Mouse (Mus musculus): ENCODE data around the gene Tmem255b. TPM values are rescaled to one million over a fixed set of nuclear protein-coding genes. Genes with fewer than 3 reads are reported as not detected.

Gene Tmem255b
- polyA plus RNA-seq, 1 experiment from 2014 or later: 0.57 TPM

GRCm38 (mm10) chr8:13481089-13481554 lies 46.1 kb downstream of the Tmem255b start:
- H3K27ac ChIP-seq (ENCODE audit: low read length): peak overlapping the region; percentile 51; the same call in 1 of the 2 replicates
- peaks cover 14% of the 10 kb centered on the region; the same call in 1 of the 2 replicates for H3K36me3 ChIP-seq (ENCODE audit: insufficient read depth, low read length)
- no peaks in the 10 kb centered on the region for H3K27me3 ChIP-seq (replicated peaks; ENCODE audit: insufficient read depth, low read length)
- WGBS: 38% methylated on average over 7 of the region's 7 CpGs
- no peak overlapping the region for H3K9ac ChIP-seq (replicated peaks; ENCODE audit: low read depth)
- no peaks in the 10 kb centered on the region for H3K9me3 ChIP-seq (ENCODE audit: low read length)
- ATAC-seq (peak; percentile 62), DNase-seq (ENCODE audit: low spot score) (peak; percentile 54)
- H3K4me1 ChIP-seq (ENCODE audit: insufficient read depth, low read depth, low read length): peaks cover 8% of the 10 kb centered on the region; the same call in 1 of the 2 replicates
- TF ChIP-seq CTCF (IDR thresholded peaks at IDR 0.05): no peak
- no peak for TF ChIP-seq EP300 (IDR thresholded peaks at IDR 0.05)
- H3K4me2 ChIP-seq (replicated peaks; ENCODE audit: low read depth, low read length): no peak overlapping the region
- H3K4me3 ChIP-seq (ENCODE audit: low read depth, low read length): no peak overlapping the region

DNA sequence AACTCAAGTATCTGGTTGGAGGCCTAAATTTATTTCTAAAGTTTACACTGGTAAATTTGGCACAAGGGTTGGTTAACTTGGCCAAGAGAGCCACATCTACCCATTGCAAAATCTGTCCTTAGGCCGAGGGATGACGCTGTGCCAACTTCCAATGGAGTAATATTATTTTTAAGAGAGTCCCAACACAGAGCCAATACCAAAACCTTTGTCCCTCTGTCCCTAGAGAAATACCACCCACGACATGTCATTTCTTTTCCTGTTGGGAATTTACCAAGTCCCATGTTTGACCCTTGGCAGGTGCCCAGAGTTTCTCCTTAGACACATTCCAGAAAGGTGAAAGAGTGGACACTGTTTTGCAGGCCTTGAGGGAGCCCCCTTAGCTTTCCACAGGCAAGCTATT lies 46.6 kb downstream of the Tmem255b start:
- Histone ChIP-seq H3K9me3 (ENCODE audit: low read length) (no peaks in the 10 kb centered on the region), H3K4me2 (replicated peaks; ENCODE audit: low read depth, low read length) (no peak overlapping the region), H3K27ac (ENCODE audit: low read length) (peak overlapping the region; percentile 43; the same call in 1 of the 2 replicates), H3K9ac (replicated peaks; ENCODE audit: low read depth) (no peak overlapping the region), H3K36me3 (ENCODE audit: insufficient read depth, low read length) (peaks cover 11% of the 10 kb centered on the region; the same call in 1 of the 2 replicates), H3K4me3 (ENCODE audit: low read depth, low read length) (no peak overlapping the region), H3K27me3 (replicated peaks; ENCODE audit: insufficient read depth, low read length) (no peaks in the 10 kb centered on the region), H3K4me1 (ENCODE audit: insufficient read depth, low read depth, low read length) (peaks cover 8% of the 10 kb centered on the region; the same call in 1 of the 2 replicates)
- TF ChIP-seq EP300 (IDR thresholded peaks at IDR 0.05) (no peak), CTCF (IDR thresholded peaks at IDR 0.05) (no peak)
- DNase-seq (ENCODE audit: low spot score): peak; percentile 52
- peak; percentile 67 for ATAC-seq
- WGBS: 45% methylated on average over 3 of the region's 3 CpGs

- no peak for DNase-seq (ENCODE audit: low spot score)
- no peak overlapping the region for H3K9ac ChIP-seq (replicated peaks; ENCODE audit: low read depth)
- ATAC-seq: peak; percentile 18; the same call in 1 of the 2 replicates
- no peak overlapping the region for H3K4me3 ChIP-seq (ENCODE audit: low read depth, low read length)
- H3K27ac ChIP-seq (ENCODE audit: low read length): peak overlapping the region; percentile 43; the same call in 1 of the 2 replicates
- H3K4me1 ChIP-seq (ENCODE audit: insufficient read depth, low read depth, low read length): peaks cover 8% of the 10 kb centered on the region; the same call in 1 of the 2 replicates
- no peaks in the 10 kb centered on the region for H3K27me3 ChIP-seq (replicated peaks; ENCODE audit: insufficient read depth, low read length)
- no peak overlapping the region for H3K4me2 ChIP-seq (replicated peaks; ENCODE audit: low read depth, low read length)
- TF ChIP-seq EP300 (IDR thresholded peaks at IDR 0.05) (no peak), CTCF (IDR thresholded peaks at IDR 0.05) (no peak)
- H3K36me3 ChIP-seq (ENCODE audit: insufficient read depth, low read length): peaks cover 10% of the 10 kb centered on the region; the same call in 1 of the 2 replicates
- no peaks in the 10 kb centered on the region for H3K9me3 ChIP-seq (ENCODE audit: low read length)
- 93% methylated on average over 2 of the region's 2 CpGs for WGBS
Measured at GRCm38 (mm10) chr8:13482101-13482801, 47.3 kb downstream of the Tmem255b start.

- no peaks in the 10 kb centered on the region for H3K9me3 ChIP-seq (ENCODE audit: low read length)
- H3K9ac ChIP-seq (replicated peaks; ENCODE audit: low read depth): no peak overlapping the region
- DNase-seq (ENCODE audit: low spot score) (no peak), ATAC-seq (no peak)
- H3K4me1 ChIP-seq (ENCODE audit: insufficient read depth, low read depth, low read length): peaks cover 8% of the 10 kb centered on the region; the same call in 1 of the 2 replicates
- H3K27me3 ChIP-seq (replicated peaks; ENCODE audit: insufficient read depth, low read length): no peaks in the 10 kb centered on the region
- TF ChIP-seq EP300 (IDR thresholded peaks at IDR 0.05) (no peak), CTCF (IDR thresholded peaks at IDR 0.05) (no peak)
- WGBS: 77% methylated on average over 5 of the region's 5 CpGs
- no peak overlapping the region for H3K4me3 ChIP-seq (ENCODE audit: low read depth, low read length)
- peaks cover 6% of the 10 kb centered on the region; the same call in 1 of the 2 replicates for H3K36me3 ChIP-seq (ENCODE audit: insufficient read depth, low read length)
- no peak overlapping the region for H3K4me2 ChIP-seq (replicated peaks; ENCODE audit: low read depth, low read length)
- H3K27ac ChIP-seq (ENCODE audit: low read length): no peak overlapping the region
Measured at GRCm38 (mm10) chr8:13483191-13483590, 48.2 kb downstream of the Tmem255b start.

GRCm38 (mm10) chr8:13489351-13489750 lies 54.4 kb downstream of the Tmem255b start:
- no peaks in the 10 kb centered on the region for H3K9me3 ChIP-seq (ENCODE audit: low read length)
- no peaks in the 10 kb centered on the region for H3K36me3 ChIP-seq (ENCODE audit: insufficient read depth, low read length)
- H3K4me1 ChIP-seq (ENCODE audit: insufficient read depth, low read depth, low read length): peaks cover 30% of the 10 kb centered on the region; the same call in 1 of the 2 replicates
- no peak overlapping the region for H3K9ac ChIP-seq (replicated peaks; ENCODE audit: low read depth)
- DNase-seq (ENCODE audit: low spot score) (no peak), ATAC-seq (no peak)
- H3K27ac ChIP-seq (ENCODE audit: low read length): no peak overlapping the region
- no peak overlapping the region for H3K4me2 ChIP-seq (replicated peaks; ENCODE audit: low read depth, low read length)
- H3K27me3 ChIP-seq (replicated peaks; ENCODE audit: insufficient read depth, low read length): no peaks in the 10 kb centered on the region
- 87% methylated on average over 3 of the region's 3 CpGs for WGBS
- no peak overlapping the region for H3K4me3 ChIP-seq (ENCODE audit: low read depth, low read length)
- TF ChIP-seq EP300 (IDR thresholded peaks at IDR 0.05) (no peak), CTCF (IDR thresholded peaks at IDR 0.05) (no peak)

DNA sequence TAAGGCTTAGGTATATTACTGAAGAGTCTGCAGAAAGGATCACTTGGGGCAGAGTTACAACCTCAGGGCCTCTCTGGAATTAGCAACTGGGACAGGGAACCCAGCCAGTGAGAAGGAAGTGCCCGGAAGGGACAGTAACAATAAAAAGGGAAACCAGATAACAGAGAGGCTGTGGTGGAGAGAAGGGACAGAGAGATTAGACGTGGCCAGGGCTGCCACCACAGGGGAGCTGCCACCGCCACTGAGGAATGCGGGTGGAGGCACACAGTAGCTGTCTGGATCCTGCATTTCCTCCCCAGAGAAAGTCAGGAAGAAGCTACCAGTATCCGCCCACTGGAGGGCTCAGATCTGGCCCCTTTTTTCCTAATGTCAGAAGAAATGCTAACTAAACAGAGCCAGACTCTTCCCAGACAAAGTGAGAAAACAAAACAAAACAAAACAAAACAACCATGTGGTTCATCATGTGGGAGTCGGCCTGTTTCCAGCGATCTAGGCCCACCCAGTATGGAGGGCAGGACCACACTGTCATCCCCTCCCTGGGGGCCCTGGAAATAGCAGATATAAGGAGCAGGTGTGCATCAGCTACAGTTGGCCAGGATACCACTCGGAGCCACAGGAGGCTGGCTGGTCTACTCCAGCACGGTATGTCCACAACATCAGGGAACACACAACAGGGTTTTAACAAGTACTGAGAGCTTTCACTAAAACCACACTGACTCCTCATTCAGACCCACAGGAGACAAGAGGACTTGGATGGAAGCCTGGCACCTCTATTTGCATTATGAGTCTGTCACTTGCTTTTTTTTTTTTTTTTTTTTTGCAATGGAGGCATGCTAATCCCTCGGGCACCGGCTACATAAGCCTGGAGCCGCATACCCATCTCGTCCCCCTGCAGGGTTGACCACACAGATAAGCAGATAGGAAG lies 55.3 kb downstream of the Tmem255b start:
- Histone ChIP-seq H3K27me3 (replicated peaks; ENCODE audit: insufficient read depth, low read length) (no peaks in the 10 kb centered on the region), H3K4me2 (replicated peaks; ENCODE audit: low read depth, low read length) (no peak overlapping the region), H3K36me3 (ENCODE audit: insufficient read depth, low read length) (no peaks in the 10 kb centered on the region), H3K9ac (replicated peaks; ENCODE audit: low read depth) (no peak overlapping the region), H3K4me3 (ENCODE audit: low read depth, low read length) (no peak overlapping the region), H3K27ac (ENCODE audit: low read length) (no peak overlapping the region), H3K4me1 (ENCODE audit: insufficient read depth, low read depth, low read length) (peaks cover 30% of the 10 kb centered on the region; the same call in 1 of the 2 replicates), H3K9me3 (ENCODE audit: low read length) (no peaks in the 10 kb centered on the region)
- ATAC-seq: peak; percentile 8; the same call in 1 of the 2 replicates
- TF ChIP-seq CTCF (IDR thresholded peaks at IDR 0.05): no peak
- no peak for TF ChIP-seq EP300 (IDR thresholded peaks at IDR 0.05)
- DNase-seq (ENCODE audit: low spot score): peak; percentile 43
- 29% methylated on average over 13 of the region's 13 CpGs for WGBS
